Mouse (Mus musculus) C2C12 (cell line): ENCODE data around the gene Trip4.

ENCODE experiments used
- MAX ChIP-seq: IDR thresholded peaks from one replicate; pipeline ENCODE4 v1.6.1; 2011; ENCODE audit warnings: mild to moderate bottlenecking, control low read depth
- MYOG ChIP-seq: IDR thresholded peaks from one replicate; pipeline ENCODE4 v1.6.1; 2011; ENCODE audit not compliant: control insufficient read depth, insufficient read length; ENCODE audit errors: extremely low read depth

- TF ChIP-seq MAX (peak; percentile 10), MYOG (no peak)
Measured at GRCm38 (mm10) chr9:65890143-65890628, 18.4 kb downstream of the Trip4 start, which contains the start of gene Pclaf.
